Mouse (Mus musculus) T-helper 2 cell (primary cell): Measurements from ENCODE around the gene Terb2.

Experiments used
- in situ Hi-C: fragments of 300-600 bp; cut with MboI, MseI; formaldehyde crosslinking; loops from one replicate; pipeline ENCODE4 v1.15.1; 2025; ENCODE audit warnings: high pct_unique_total_duplicates

Gene Terb2

DNA sequence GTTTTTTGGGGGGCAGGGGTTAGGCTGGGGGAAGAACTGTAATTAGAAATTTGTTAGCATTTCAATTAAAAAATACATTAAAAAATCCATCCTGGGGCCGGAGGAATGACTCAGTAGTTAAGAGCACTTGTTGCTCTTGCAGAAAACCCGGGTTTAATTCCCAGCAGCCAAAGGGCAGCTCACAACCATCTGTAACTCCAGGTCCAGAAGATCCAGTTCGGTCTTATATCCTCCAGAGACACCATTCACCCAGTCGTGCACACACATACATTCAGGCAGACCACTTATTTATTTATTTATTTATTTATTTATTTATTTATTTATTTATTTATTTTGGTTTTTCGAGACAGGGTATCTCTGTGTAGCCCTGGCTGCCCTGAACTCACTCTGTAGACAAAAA, 47.3 kb downstream of the Terb2 start:
- in situ Hi-C loops: loop anchor here (10.0 kb wide), 1 partner anchor 169 kb away; no protein-coding TSS in a partner anchor

DNA sequence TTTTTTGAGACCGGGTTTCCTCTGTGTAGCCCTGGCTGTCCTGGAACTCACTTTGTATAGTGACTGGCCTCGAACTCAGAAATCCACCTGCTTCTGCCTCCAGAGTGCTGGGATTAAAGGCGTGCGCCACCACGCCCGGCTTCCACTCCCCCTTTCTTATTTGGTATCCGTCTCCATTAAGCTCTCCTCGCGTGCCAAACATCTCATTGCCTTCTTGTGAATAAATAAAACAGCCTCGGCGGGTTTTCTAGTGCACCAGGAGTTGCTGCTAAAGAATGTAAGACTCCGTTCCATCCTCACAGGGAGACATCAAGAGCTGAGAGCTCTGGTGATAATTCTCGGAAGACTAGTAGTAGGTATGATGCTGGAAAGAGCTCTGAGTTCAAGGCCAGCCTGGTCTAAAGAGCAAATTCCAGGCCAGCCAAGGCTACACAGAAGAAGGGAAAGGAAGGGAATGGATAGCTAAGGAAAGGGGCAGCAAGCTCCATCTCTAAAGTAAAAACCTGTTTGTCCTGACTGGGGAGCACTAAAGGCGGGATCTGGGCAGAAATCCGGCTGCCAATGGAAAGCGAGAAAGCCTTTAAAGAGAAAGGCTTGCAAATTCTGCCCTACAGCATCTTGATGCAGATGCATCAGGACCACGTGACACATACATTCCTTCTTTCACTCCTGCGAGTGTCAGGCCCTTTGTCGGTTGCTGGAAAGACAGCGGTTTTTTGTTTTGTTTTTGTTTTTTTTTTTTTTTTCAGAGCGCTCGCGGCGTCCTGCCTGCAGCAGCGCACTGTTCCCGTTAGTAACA, 47.9 kb downstream of the Terb2 start:
- in situ Hi-C loops: loop anchor here (10.0 kb wide), 1 partner anchor 169 kb away; no protein-coding TSS in a partner anchor

GRCm38 (mm10) chr2:122234611-122235288, 48.7 kb downstream of the Terb2 start, which contains the start of gene Sord:
Gene Sord, plus strand, starts transcription at chr2:122234749.
- in situ Hi-C loops: loop anchor here (10.0 kb wide), 1 partner anchor 170 kb away; no protein-coding TSS in a partner anchor

DNA sequence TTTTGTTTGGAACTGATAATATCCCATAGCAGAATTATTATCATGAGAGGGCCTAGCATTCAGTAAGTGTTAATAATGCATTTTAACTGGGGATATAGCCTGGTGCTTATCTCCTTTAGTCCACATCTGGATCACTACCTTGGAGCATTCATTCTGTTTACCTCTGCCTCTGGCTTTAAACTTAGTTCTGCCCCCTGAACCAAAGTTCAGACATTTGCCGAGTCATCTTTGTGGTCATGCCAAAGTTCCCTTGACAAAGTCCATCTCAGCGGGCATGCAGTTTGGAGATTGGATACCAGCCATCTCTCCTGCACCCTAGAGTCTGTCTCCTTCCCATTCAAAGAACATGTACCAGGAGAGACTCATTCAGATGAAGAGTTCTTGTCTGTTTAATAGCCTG, 49.4 kb downstream of the Terb2 start:
- in situ Hi-C loops: loop anchor here (10.0 kb wide), 1 partner anchor 171 kb away; no protein-coding TSS in a partner anchor

DNA sequence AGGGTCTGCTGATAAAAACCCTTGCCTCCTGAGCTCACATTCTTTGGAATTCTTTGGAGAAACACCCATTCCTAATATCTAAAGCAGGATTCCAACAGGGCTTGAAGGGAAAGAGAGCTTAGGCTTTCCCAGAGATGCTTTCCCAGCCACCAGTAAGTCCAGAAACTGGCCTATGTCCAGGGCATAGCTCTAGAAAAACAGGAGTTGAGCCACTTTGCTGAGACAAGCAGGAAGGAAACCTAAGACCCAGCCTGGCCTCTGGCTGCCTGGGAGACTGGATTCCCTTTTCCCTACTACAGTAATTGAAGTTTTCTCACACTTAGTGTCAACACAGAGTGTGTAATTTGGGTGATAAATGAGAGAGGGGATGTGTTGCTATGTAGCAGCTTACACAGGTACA, 50.2 kb downstream of the Terb2 start:
- in situ Hi-C loops: loop anchor here (10.0 kb wide), 1 partner anchor 172 kb away; no protein-coding TSS in a partner anchor

GRCm38 (mm10) chr2:122237891-122238470, 51.9 kb downstream of the Terb2 start:
- in situ Hi-C loops: loop anchor here (10.0 kb wide), 1 partner anchor 173 kb away; no protein-coding TSS in a partner anchor

DNA sequence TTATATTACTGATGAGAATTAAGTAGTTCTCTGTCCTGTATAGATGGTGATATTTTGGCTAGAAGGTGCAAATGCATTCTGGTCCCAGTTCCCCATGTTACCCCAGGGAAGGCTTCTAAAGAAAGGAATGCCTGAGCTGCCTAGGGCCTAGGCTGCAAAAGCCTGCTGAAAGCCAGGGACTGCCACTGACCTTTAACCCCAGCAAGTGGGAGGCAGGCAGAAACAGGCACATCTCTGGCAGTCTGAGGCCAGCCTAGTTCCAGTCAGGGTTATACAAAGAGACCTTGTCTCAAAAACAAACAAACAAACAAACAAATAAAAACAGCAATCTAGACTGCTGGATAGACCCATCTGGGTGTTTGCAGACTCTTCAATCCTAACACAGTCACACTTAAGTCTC, 54.7 kb downstream of the Terb2 start:
- in situ Hi-C loops: loop anchor here (10.0 kb wide), 1 partner anchor 156 kb away; no protein-coding TSS in a partner anchor

DNA sequence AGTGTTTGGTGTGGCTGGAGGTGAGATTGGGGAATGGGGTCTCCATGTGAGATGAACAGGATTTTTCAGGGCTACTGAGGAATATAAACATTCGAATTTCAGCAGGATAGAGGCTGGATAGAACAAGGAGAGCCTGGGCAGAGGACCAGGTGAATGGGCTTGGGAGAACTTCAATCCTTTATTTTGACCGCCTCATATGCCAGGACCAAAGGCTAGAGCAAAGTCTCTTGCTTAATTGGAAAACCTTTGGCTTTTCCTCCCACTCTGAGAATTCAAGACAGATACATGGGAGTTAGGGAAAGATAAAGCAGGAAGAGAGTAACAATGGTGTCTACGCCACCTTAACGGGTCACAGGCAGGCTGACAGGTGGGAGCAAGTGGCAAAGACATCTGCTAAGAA, 55.2 kb downstream of the Terb2 start:
- in situ Hi-C loops: loop anchor here (10.0 kb wide), 1 partner anchor 156 kb away; no protein-coding TSS in a partner anchor

GRCm38 (mm10) chr2:122241935-122242334, 55.9 kb downstream of the Terb2 start:
- in situ Hi-C loops: loop anchor here (10.0 kb wide), 1 partner anchor 157 kb away; no protein-coding TSS in a partner anchor

- in situ Hi-C loops: loop anchor here (10.0 kb wide), 1 partner anchor 159 kb away; no protein-coding TSS in a partner anchor
These were observed 57.6 kb downstream of the Terb2 start for GRCm38 (mm10) chr2:122243671-122244131.

GRCm38 (mm10) chr2:122247786-122248185, 61.7 kb downstream of the Terb2 start:
- in situ Hi-C loops: loop anchor here (5.0 to 10.0 kb wide), 2 partner anchors 75 to 163 kb away; no protein-coding TSS in a partner anchor

- in situ Hi-C loops: no loop called here
These were observed 69.9 kb downstream of the Terb2 start for GRCm38 (mm10) chr2:122255997-122256396.
